Mouse (Mus musculus) olfactory bulb, adult 2 months (tissue): ENCODE measurements around the gene Vav1.

Source experiments
- CTCF ChIP-seq: fragments of 200-500 bp; IDR thresholded peaks from 2 replicates; pipeline ENCODE4 v1.5.1; 2012; ENCODE audit warnings: low read depth, mild to moderate bottlenecking, low read length, moderate library complexity; ENCODE audit not compliant: insufficient read depth
- POLR2A ChIP-seq: fragments of 200-500 bp; IDR thresholded peaks from 2 replicates; pipeline ENCODE4 v1.6.1; 2012; ENCODE audit warnings: mild to moderate bottlenecking, low read depth, low read length, moderate library complexity; ENCODE audit not compliant: insufficient read depth

- no peak for TF ChIP-seq POLR2A
- TF ChIP-seq CTCF, result no peak
Measured at GRCm38 (mm10) chr17:57327615-57328014, 48.7 kb downstream of the Vav1 start.
